Mouse (Mus musculus) ES-Bruce4 (cell line): Measurements from ENCODE around the gene 1700001P01Rik. TPM values are rescaled to one million over a fixed set of nuclear protein-coding genes. Genes with fewer than 3 reads are reported as not detected.
A peak's percentile ranks its signal among the peaks of the same experiment; 100 is the strongest.
"Not testable (repeated sequence)": the region's sequence is repeated elsewhere in the genome, so short reads cannot be mapped to it uniquely, and the experiment has no call there.

Experiments
- H3K27ac ChIP-seq: 2 replicates; pipeline ENCODE4 v1.5.1; 2012; ENCODE audit warnings: low read length, inconsistent platforms; ENCODE audit not compliant: insufficient read depth
- H3K27me3 ChIP-seq: 2 replicates; pipeline ENCODE4 v1.6.1; 2012; ENCODE audit warnings: mild to moderate bottlenecking, low read length, inconsistent platforms; ENCODE audit not compliant: control insufficient read depth, poor library complexity, insufficient read depth, severe bottlenecking
- H3K36me3 ChIP-seq: 2 replicates; pipeline ENCODE4 v1.6.1; 2012; ENCODE audit warnings: inconsistent platforms, mild to moderate bottlenecking, low read length, moderate library complexity; ENCODE audit not compliant: control insufficient read depth, poor library complexity, insufficient read depth, severe bottlenecking
- H3K4me1 ChIP-seq: one replicate; pipeline ENCODE4 v1.8.1; 2011; ENCODE audit warnings: low read length; ENCODE audit not compliant: control insufficient read depth, insufficient read depth
- H3K4me3 ChIP-seq: 2 replicates; pipeline ENCODE4 v1.5.1; 2011; ENCODE audit warnings: low read depth, mild to moderate bottlenecking, low read length
- H3K9ac ChIP-seq: 2 replicates; pipeline ENCODE4 v1.6.1; 2012; ENCODE audit warnings: low read depth, mild to moderate bottlenecking, inconsistent platforms; ENCODE audit not compliant: poor library complexity, severe bottlenecking
- H3K9me3 ChIP-seq: replicated peaks from 2 replicates; pipeline ENCODE4 v1.6.1; 2012; ENCODE audit warnings: mild to moderate bottlenecking, low read length, inconsistent platforms; ENCODE audit not compliant: control insufficient read depth, poor library complexity, insufficient read depth, severe bottlenecking
- CTCF ChIP-seq: IDR thresholded peaks from one replicate; pipeline ENCODE4 v1.8.1; 2011; ENCODE audit warnings: low read depth, low read length
- EP300 ChIP-seq: IDR thresholded peaks from 2 replicates; pipeline ENCODE4 v1.6.1; 2011; ENCODE audit warnings: low read depth, low read length; ENCODE audit not compliant: insufficient read depth
- POLR2A ChIP-seq: IDR thresholded peaks from one replicate; pipeline ENCODE4 v1.8.1; 2011; ENCODE audit warnings: low read length; ENCODE audit not compliant: insufficient read depth
- polyA plus RNA-seq: library from polyadenylated mRNA; stranded (reverse); fragments of >200 nt; gene quantifications from 2 replicates; pipeline ENCODE4 v1.2.4, GENCODE M21; 2011; ENCODE audit warnings: low read depth; ENCODE audit not compliant: missing spikeins, insufficient read depth, insufficient read length

1700001P01Rik gene
- polyA plus RNA-seq, 1 experiment: 0.99 TPM

GRCm38 (mm10) chr11:97738703-97739102 is 37.0 kb downstream of the 1700001P01Rik start:
- H3K4me3 ChIP-seq: no peak overlapping the region
- TF ChIP-seq EP300 (no peak), CTCF (peak; percentile 68), POLR2A (no peak)
- H3K4me1 ChIP-seq: peaks cover 3% of the 10 kb centered on the region

DNA sequence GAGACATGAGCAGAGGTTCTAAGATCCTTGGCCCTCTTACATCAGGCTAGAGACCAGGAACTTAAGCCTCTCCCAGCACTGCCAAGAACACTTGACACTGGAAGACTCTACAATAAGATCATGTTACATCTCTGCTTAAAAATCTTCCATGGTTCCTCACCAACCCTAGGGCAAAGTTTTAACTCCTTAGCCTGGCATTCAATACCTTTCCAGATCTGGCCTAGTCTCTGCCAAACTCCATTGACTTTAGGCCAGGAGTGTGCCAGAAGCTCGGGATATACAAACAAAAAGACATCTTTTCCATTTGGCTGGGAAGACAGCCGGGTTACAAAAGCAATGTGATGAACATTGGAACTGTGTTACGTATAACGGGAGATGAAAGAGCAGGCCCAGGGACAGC is 38.1 kb downstream of the 1700001P01Rik start:
- Histone ChIP-seq H3K9ac (no peak overlapping the region), H3K4me1 (peaks cover 6% of the 10 kb centered on the region)

More at GRCm38 (mm10) chr11:97738703-97739102, 37.0 kb downstream of the 1700001P01Rik start:
- Histone ChIP-seq H3K9ac (no peak overlapping the region), H3K9me3 (no peaks in the 10 kb centered on the region), H3K27ac (no peak overlapping the region), H3K36me3 (no peaks in the 10 kb centered on the region), H3K27me3 (no peaks in the 10 kb centered on the region)

GRCm38 (mm10) chr11:97736645-97737044 is 39.1 kb downstream of the 1700001P01Rik start:
- peaks cover 2% of the 10 kb centered on the region; the same call in 1 of the 2 replicates for H3K36me3 ChIP-seq
- H3K9me3 ChIP-seq: no peaks in the 10 kb centered on the region
- H3K27me3 ChIP-seq: no peaks in the 10 kb centered on the region
- no peak for TF ChIP-seq POLR2A
- TF ChIP-seq CTCF: no peak
- H3K4me1 ChIP-seq: peaks cover 5% of the 10 kb centered on the region
- no peak overlapping the region for H3K9ac ChIP-seq
- no peak overlapping the region for H3K27ac ChIP-seq
- no peak overlapping the region for H3K4me3 ChIP-seq

More for the DNA sequence above, 38.1 kb downstream of the 1700001P01Rik start:
- no peaks in the 10 kb centered on the region for H3K9me3 ChIP-seq
- no peak overlapping the region for H3K4me3 ChIP-seq
- no peak for TF ChIP-seq CTCF
- TF ChIP-seq POLR2A: no peak
- no peak overlapping the region for H3K27ac ChIP-seq
- no peaks in the 10 kb centered on the region for H3K36me3 ChIP-seq
- H3K27me3 ChIP-seq: no peaks in the 10 kb centered on the region

GRCm38 (mm10) chr11:97734810-97735209 is 40.9 kb downstream of the 1700001P01Rik start:
- H3K36me3 ChIP-seq, H3K27ac ChIP-seq, H3K4me3 ChIP-seq, H3K27me3 ChIP-seq, H3K9me3 ChIP-seq, H3K9ac ChIP-seq, H3K4me1 ChIP-seq: not testable (repeated sequence)

GRCm38 (mm10) chr11:97733689-97734088 is 42.0 kb downstream of the 1700001P01Rik start:
- Histone ChIP-seq H3K36me3 (peaks cover 7% of the 10 kb centered on the region; the same call in 1 of the 2 replicates), H3K27me3 (no peaks in the 10 kb centered on the region), H3K9ac (no peak overlapping the region), H3K9me3 (no peaks in the 10 kb centered on the region), H3K27ac (no peak overlapping the region), H3K4me1 (peaks cover 5% of the 10 kb centered on the region), H3K4me3 (no peak overlapping the region)
- no peak for TF ChIP-seq POLR2A
- TF ChIP-seq CTCF: no peak
- no peak for TF ChIP-seq EP300

DNA sequence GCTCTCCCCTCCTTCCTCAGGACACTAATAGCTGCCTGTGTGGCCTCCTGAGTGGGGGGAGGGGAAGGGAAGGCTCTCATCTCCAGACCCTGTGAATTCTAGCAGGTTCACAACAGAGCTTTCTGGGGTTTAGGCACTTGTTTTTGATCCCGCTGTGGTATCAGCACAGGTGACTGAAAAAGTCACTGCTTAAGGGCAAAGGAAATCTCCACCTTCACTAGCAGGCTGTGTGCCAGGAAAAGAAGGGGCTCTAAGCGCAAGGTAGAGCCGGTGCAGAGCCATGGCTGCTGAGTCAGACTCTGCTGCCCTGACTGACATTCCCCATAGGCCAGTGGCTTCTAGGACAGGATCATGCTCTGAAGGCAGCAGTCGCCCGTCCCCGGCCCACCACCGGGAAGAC is 47.0 kb downstream of the 1700001P01Rik start:
- TF ChIP-seq CTCF (no peak), POLR2A (no peak), EP300 (no peak)
- Histone ChIP-seq H3K27ac (no peak overlapping the region), H3K9ac (no peak overlapping the region), H3K27me3 (no peaks in the 10 kb centered on the region), H3K4me1 (peaks cover 5% of the 10 kb centered on the region), H3K36me3 (peaks cover 24% of the 10 kb centered on the region), H3K4me3 (no peak overlapping the region), H3K9me3 (no peaks in the 10 kb centered on the region)

- Histone ChIP-seq H3K27ac (no peak overlapping the region), H3K27me3 (no peaks in the 10 kb centered on the region), H3K9me3 (no peaks in the 10 kb centered on the region), H3K4me3 (no peak overlapping the region), H3K36me3 (peaks cover 24% of the 10 kb centered on the region), H3K4me1 (peaks cover 5% of the 10 kb centered on the region), H3K9ac (no peak overlapping the region)
- TF ChIP-seq CTCF: no peak
- no peak for TF ChIP-seq POLR2A
- TF ChIP-seq EP300: no peak
Measured at GRCm38 (mm10) chr11:97728311-97728710, 47.4 kb downstream of the 1700001P01Rik start.
